Mouse (Mus musculus) liver, adult 2 months (tissue): ENCODE results near the gene Lrrtm4.

Experiments used
- CTCF ChIP-seq: fragments of 200-500 bp; IDR thresholded peaks from 2 replicates; pipeline ENCODE4 v1.5.1; 2011; ENCODE audit warnings: low read depth, low read length, control low read depth
- POLR2A ChIP-seq: fragments of 200-500 bp; IDR thresholded peaks from 2 replicates; pipeline ENCODE4 v1.6.1; 2011; ENCODE audit warnings: low read length, control low read depth; ENCODE audit not compliant: insufficient read depth; ENCODE audit errors: extremely low read depth

- TF ChIP-seq POLR2A (no peak), CTCF (no peak)
These were observed 245.9 kb downstream of the Lrrtm4 start for GRCm38 (mm10) chr6:80264584-80264983.
